Comparison of ENCODE assay signal across 8 mouse cellular contexts in the genomic region with DNA sequence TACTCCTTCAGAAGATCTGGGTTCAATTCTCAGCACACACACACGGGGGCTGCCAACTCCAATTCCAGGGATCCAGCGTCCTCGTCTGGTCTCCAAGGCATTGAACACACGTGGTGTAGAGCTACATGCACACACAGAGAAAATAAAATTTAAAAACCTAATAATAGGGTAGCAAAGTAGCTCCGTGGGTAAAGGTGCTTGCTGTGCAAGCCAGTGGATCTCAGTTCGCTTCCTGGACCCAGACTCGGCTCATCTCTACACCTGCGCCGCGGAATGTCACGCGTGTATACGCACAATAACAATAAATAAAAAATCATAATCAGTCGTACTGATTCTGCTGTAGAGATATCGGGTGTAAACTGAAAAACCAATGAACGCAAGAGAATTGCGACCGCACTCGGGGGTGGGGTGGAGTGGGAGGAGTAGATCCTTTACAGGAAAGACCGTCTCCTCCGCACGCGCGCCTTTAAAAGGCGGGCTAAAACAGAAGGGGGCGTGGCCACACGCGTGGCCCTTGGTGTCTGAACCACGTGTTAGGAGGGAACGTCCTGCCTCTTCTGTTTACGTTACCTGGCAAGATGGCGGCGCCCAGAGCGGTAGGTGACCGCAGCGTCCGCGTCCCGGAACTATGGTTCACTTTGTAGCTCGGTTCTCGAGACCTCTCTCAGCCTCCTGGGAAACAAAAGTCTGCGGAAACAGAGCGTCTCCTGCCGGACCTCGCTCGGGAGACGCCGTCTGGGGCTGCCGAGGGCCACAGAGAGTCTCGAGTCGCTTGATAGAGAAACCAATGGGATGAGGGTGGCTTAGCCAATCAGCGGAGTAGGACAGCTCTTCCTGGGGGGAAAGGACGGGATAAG. TPM values are rescaled to one million over a fixed set of nuclear protein-coding genes. Genes with fewer than 3 reads are reported as not detected.
A peak's percentile ranks its signal among the peaks of the same experiment; 100 is the strongest.
DNase-seq lines count a peak whose midpoint lies in the region; ATAC-seq lines count a peak whose summit lies in the region.

A gene (plus strand): TSS at position 550 of the 857 bp plus-strand sequence.

- DNase-seq in adrenal gland, adult (ENCODE audit: inconsistent age in 2 of 2, low spot score in 1 of 2): peak; percentile 95 to 98
- peak; percentile 96 for DNase-seq in embryo, embryonic 10.5 days (ENCODE audit: low spot score)
- peak; percentile 90 for DNase-seq in gastrocnemius, postnatal 14 days
- peak; percentile 90 to 95 for DNase-seq in left cerebral cortex, postnatal 10 days (ENCODE audit: extremely low spot score in 1 of 2, low spot score in 2 of 2)
- DNase-seq in right cerebral cortex, postnatal 25 days: peak; percentile 92
- DNase-seq in urinary bladder, postnatal 4 days (ENCODE audit: low spot score in 2 of 2): peak; percentile 86 to 91

- intact Hi-C loops in gastrocnemius, postnatal 14 days (cut with DNase I; ENCODE audit: low total_unique reads): no loop called here
- intact Hi-C loops in left cerebral cortex, postnatal 10 days (cut with DNase I): no loop called here

- peak; percentile 99 for ATAC-seq in inflammation-experienced regulatory T-cells, adult 6 months
- peak; percentile 96 for ATAC-seq in megakaryocyte-erythroid progenitor cell, adult 5-6 weeks (replicated peaks; ENCODE audit: low FRiP score, low TSS enrichment, poor library complexity, severe bottlenecking)

RNA-seq across cellular contexts. Expression of the gene that starts here (rescaled TPM):
- 10 to 100 TPM; 24.2 to 31.3 TPM for total RNA-seq in gastrocnemius, postnatal 14 days (2021)
- polyA plus RNA-seq in inflammation-experienced regulatory T-cells, adult 6 months (2017; shearing (Covaris generic)): 10 to 100 TPM; 27.1 to 55.4 (median 47.5) TPM
- total RNA-seq in left cerebral cortex, postnatal 10 days (2021): 10 to 100 TPM; 29.3 to 37.6 TPM
- total RNA-seq in megakaryocyte-erythroid progenitor cell, adult 5-6 weeks (2014; fragmentation: Nextera tagmentation): 22.5 and 24.2 TPM in 2 replicates
- 30.4 and 35.9 TPM in 2 replicates for total RNA-seq in megakaryocyte-erythroid progenitor cell, adult 5-6 weeks (2017)

Comparison
In these comparisons a context has a peak if more than half of its experiments do, and no peak if none do; other contexts are left out.
1. Peak in every context shown above with its lines: DNase-seq and ATAC-seq.